Mouse (Mus musculus) bone marrow, adult 2 months (tissue): ENCODE results near the gene Mipep.

Experiments used
- CTCF ChIP-seq: fragments of 200-500 bp; IDR thresholded peaks from 2 replicates; pipeline ENCODE4 v1.5.1; 2011; ENCODE audit warnings: low read length, control low read depth; ENCODE audit not compliant: control insufficient read depth, insufficient read depth
- POLR2A ChIP-seq: fragments of 200-500 bp; IDR thresholded peaks from 2 replicates; pipeline ENCODE4 v1.6.1; 2011; ENCODE audit warnings: low read depth, mild to moderate bottlenecking, control low read depth, low read length, borderline replicate concordance; ENCODE audit not compliant: control insufficient read depth

DNA sequence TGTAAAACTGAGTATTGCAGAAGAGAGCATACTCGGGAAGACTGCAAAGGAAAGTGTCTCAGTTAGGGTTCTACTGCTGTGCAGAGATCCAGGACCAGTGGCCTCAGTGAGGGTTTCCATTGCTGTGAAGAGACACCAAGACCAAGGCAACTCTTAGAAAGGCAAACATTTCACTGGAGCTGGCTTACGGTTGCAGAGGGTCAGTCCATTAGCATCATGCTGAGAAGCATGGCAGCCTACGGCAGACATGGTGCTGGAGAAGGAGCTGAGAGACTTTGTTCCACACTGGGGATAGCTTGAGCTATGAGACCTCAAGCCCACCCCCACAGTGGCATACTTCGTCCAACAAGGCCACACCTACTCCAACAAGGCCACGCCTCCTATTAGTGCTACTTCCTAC lies 67.3 kb downstream of the Mipep start:
- TF ChIP-seq POLR2A (no peak), CTCF (no peak)
